Mouse (Mus musculus): Measurements from ENCODE around the gene Scd2.

- TF ChIP-seq CTCF (IDR thresholded peaks at IDR 0.05; ENCODE audit: control insufficient read depth, insufficient read depth, insufficient replicate concordance, low read depth, low read length) = peak; percentile 79; the same call in 1 of the 2 replicates
- TF ChIP-seq POLR2A (IDR thresholded peaks at IDR 0.05; ENCODE audit: control insufficient read depth, low read depth, low read length) = peak; percentile 56; the same call in 1 of the 2 replicates
Measured at GRCm38 (mm10) chr19:44294588-44295041, 1.1 kb downstream of the Scd2 start.

Measured in testis, adult 2 months (tissue).